Mouse (Mus musculus): ENCODE data around the gene Ifitm3. TPM values are rescaled to one million over a fixed set of nuclear protein-coding genes. Genes with fewer than 3 reads are reported as not detected.

Gene Ifitm3
- polyA plus RNA-seq, 1 experiment from 2014 or later = 246 TPM

DNA sequence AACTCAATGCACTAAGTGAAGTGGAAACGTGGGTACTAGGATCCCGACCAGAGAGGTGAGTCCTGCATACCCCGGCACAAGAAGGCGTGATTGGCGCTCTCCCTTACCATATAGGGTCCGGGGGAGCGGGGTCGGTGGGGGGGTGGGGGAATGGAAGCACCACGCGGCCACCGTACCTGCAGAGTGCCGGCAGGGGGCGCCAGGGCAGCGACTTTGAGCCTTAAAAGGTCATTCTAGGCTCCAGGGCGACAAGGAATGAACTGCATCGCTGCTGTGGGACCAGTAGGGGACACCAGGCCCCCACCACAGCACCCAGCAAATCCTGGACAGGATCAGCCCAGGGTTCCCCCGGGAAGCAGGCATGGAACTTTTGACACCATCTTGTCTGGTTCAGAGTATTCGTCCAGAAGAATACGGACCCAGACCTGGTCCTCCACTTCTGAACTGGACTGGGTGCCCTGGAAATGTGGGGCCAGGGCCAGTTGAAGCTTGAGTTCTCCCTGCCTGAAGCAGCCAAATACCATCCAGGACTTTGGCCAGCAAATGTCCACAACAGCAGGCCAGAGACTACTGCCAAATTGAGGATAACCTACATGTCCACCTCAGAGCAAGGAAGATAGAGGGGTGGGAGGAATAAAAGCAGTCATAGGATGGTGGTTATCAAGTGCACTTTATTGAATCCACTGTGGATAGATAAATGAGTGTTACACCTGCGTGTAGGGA, 1.5 kb downstream of the Ifitm3 start:
- 0 out of 2 replicates have a peak overlapping the region, but pooled peaks have one; percentile 13 for H3K9ac ChIP-seq
- H3K36me3 ChIP-seq = no peaks in the 10 kb centered on the region
- peak overlapping the region; percentile 65 for H3K4me2 ChIP-seq
- WGBS = 6% methylated on average over 20 of the region's 20 CpGs
- no peaks in the 10 kb centered on the region for H3K27me3 ChIP-seq
- H3K4me1 ChIP-seq = peaks cover 29% of the 10 kb centered on the region
- H3K9me3 ChIP-seq = no peaks in the 10 kb centered on the region
- ATAC-seq (ENCODE audit: borderline replicate concordance, extremely low read depth, low FRiP score, low TSS enrichment) = peak; percentile 80
- H3K4me3 ChIP-seq = peak overlapping the region; percentile 28
- peak overlapping the region; percentile 57 for H3K27ac ChIP-seq

DNA sequence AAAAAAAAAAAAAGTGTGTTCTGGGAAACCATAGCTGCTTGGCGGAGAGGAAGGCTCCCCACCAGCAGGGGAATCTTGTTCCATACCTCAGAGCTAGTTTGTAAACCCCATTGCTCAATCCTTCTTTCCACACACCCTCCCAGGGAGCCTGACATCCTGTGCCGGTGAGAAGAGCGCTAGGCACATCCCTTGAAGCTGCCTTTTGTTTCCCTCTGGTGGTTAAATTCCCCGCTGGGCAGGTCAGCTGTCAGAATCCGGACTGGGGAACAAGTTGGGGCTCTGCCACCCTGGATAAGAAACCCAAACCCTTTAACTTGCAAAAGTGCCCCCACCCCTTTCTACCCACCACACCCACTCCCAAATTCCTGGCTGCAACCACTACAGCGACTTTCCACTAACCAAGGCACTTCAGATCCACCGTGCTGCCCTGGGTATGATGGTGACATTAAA, 2.2 kb downstream of the Ifitm3 start:
- Histone ChIP-seq H3K36me3 (no peaks in the 10 kb centered on the region), H3K9me3 (no peaks in the 10 kb centered on the region), H3K27ac (no peak overlapping the region), H3K27me3 (no peaks in the 10 kb centered on the region), H3K4me2 (peak overlapping the region; percentile 65), H3K4me1 (peaks cover 29% of the 10 kb centered on the region), H3K9ac (no peak overlapping the region), H3K4me3 (0 out of 2 replicates have a peak overlapping the region, but pooled peaks have one; percentile 28)
- WGBS = 8% methylated on average over 7 of the region's 7 CpGs
- ATAC-seq (ENCODE audit: borderline replicate concordance, extremely low read depth, low FRiP score, low TSS enrichment) = peak; percentile 37; the same call in 1 of the 2 replicates

DNA sequence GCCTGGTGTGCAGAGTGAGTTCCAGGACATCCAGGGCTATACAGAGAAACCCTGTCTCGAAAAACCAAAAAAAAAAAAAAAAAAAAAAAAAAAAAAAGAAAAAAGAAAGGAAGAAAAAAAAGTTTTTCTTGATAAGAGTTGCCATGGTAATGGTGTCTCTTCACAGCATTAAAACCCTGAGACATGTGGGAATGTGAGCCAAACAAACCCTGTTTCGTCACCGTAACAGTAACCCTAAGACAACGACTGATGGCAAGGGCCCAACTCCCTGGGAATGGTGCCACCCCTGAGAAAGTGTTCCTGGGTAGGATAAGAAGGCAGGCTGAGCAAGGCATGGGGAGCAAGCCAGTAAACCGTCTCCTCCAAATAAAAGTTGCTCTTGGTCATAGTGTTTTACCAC, 3.7 kb downstream of the Ifitm3 start:
- H3K4me2 ChIP-seq = no peak overlapping the region
- peaks cover 29% of the 10 kb centered on the region for H3K4me1 ChIP-seq
- whole genome bisulfite sequencing = 53% methylated on average over 5 of the region's 5 CpGs
- H3K27me3 ChIP-seq = no peaks in the 10 kb centered on the region
- no peak overlapping the region for H3K27ac ChIP-seq
- H3K4me3 ChIP-seq = no peak overlapping the region
- no peaks in the 10 kb centered on the region for H3K36me3 ChIP-seq
- H3K9me3 ChIP-seq = no peaks in the 10 kb centered on the region
- H3K9ac ChIP-seq = no peak overlapping the region
- no peak for ATAC-seq (ENCODE audit: borderline replicate concordance, extremely low read depth, low FRiP score, low TSS enrichment)

- Histone ChIP-seq H3K36me3 (no peaks in the 10 kb centered on the region), H3K27me3 (no peaks in the 10 kb centered on the region), H3K9me3 (no peaks in the 10 kb centered on the region), H3K27ac (no peak overlapping the region), H3K4me2 (no peak overlapping the region), H3K4me3 (no peak overlapping the region), H3K9ac (no peak overlapping the region), H3K4me1 (peaks cover 29% of the 10 kb centered on the region)
- no peak for ATAC-seq (ENCODE audit: borderline replicate concordance, extremely low read depth, low FRiP score, low TSS enrichment)
- WGBS = 87% methylated on average over 6 of the region's 6 CpGs
Observed at GRCm38 (mm10) chr7:141006446-141006845, 4.1 kb downstream of the Ifitm3 start.

DNA sequence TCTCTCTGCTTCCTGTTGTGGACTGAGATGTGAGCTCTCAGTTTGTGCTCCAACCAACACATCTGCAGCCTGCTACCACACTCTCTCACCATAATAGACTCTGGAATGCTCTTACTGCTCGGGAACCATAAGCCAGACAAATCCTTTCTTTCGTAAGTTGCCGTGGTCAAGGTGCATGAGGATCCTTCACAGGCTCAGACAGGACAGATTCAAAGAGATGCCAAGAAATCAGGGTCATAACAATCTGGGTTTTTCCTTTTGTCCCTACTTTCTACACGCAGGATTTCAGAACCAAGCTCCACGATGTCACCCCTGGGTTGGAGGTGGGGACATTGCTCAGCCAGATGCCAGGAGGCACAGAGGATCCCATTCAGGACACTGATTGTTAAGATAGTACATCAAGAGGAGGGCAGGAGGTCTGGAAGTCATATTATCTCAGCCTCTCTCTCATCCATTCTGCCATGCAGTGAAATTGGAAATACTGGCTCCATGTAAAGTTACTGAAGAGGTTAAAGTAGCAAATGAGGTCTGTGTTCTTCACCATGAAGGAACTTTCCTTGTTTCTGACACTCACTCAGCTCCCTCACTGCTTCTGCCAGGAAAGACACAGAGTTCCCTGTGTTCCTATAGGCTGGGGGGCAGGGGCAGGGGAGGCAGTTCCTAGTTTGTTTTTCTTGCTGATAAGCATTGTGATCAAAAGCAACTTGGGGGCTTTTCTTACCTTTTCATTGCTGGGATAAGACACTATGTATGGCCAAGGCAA, 7.1 kb downstream of the Ifitm3 start:
- 73% methylated on average over 5 of the region's 5 CpGs for WGBS
- Histone ChIP-seq H3K9ac (no peak overlapping the region), H3K27me3 (no peaks in the 10 kb centered on the region), H3K27ac (no peak overlapping the region), H3K4me3 (no peak overlapping the region), H3K36me3 (no peaks in the 10 kb centered on the region), H3K9me3 (no peaks in the 10 kb centered on the region), H3K4me2 (no peak overlapping the region), H3K4me1 (peaks cover 3% of the 10 kb centered on the region)
- no peak for ATAC-seq (ENCODE audit: borderline replicate concordance, extremely low read depth, low FRiP score, low TSS enrichment)

DNA sequence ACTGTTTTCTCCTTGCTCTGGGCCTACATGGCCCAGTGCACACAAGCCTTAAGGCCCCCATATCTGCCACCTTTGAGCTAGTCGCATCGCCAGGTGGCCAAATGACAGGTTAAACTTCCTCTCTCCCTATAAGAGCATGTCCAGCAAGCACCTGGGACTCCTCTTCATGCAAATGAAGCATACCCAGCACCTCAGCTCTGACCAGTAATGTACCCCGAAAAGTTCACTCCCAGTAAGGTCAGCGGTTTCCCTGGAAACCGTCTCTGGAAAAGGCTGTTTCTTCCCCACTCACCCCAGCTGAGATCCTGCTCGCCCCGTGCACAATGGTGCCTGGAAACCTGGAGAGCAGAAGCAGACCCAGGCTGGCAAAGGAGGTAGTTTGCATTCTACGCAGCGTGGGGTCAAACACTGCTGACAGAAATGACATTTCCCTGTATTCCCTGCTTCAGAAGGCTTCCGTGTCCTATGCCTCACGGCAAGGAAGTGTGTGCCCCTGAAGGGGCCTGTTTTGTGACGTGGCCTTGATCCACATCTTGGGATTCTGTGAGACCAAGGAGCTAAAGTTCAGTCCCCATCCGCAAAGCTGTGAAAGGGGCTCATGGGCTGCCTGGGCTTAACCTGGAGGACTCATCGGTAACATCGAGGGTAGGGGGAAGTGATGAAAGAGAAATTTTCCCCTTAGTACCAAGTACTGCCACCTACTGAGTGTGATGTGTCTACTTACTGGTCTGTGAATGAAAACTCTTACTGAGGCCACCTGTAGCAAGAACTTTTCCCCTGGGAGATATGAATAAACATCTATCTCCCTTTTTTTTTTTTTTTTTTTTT, 9.5 kb downstream of the Ifitm3 start:
- no peaks in the 10 kb centered on the region for H3K9me3 ChIP-seq
- H3K4me3 ChIP-seq = no peak overlapping the region
- no peaks in the 10 kb centered on the region for H3K27me3 ChIP-seq
- H3K36me3 ChIP-seq = no peaks in the 10 kb centered on the region
- H3K9ac ChIP-seq = no peak overlapping the region
- WGBS = 72% methylated on average over 15 of the region's 15 CpGs
- H3K4me2 ChIP-seq = no peak overlapping the region
- no peak overlapping the region for H3K27ac ChIP-seq
- H3K4me1 ChIP-seq = no peaks in the 10 kb centered on the region
- no peak for ATAC-seq (ENCODE audit: borderline replicate concordance, extremely low read depth, low FRiP score, low TSS enrichment)

- Histone ChIP-seq H3K4me2 (no peak overlapping the region), H3K9ac (no peak overlapping the region), H3K9me3 (no peaks in the 10 kb centered on the region), H3K36me3 (no peaks in the 10 kb centered on the region), H3K4me3 (no peak overlapping the region), H3K4me1 (no peaks in the 10 kb centered on the region), H3K27me3 (no peaks in the 10 kb centered on the region), H3K27ac (no peak overlapping the region)
- ATAC-seq (ENCODE audit: borderline replicate concordance, extremely low read depth, low FRiP score, low TSS enrichment) = no peak
- WGBS = 66% methylated on average over 11 of the region's 11 CpGs
Observed at GRCm38 (mm10) chr7:140998853-140999700, 11.5 kb downstream of the Ifitm3 start.

GRCm38 (mm10) chr7:140997817-140998216, 12.8 kb downstream of the Ifitm3 start:
- no peak overlapping the region for H3K9ac ChIP-seq
- no peaks in the 10 kb centered on the region for H3K36me3 ChIP-seq
- no peak for ATAC-seq (ENCODE audit: borderline replicate concordance, extremely low read depth, low FRiP score, low TSS enrichment)
- no peaks in the 10 kb centered on the region for H3K9me3 ChIP-seq
- 30% methylated on average over 1 of the region's 1 CpGs for WGBS
- H3K4me1 ChIP-seq = no peaks in the 10 kb centered on the region
- no peak overlapping the region for H3K27ac ChIP-seq
- H3K27me3 ChIP-seq = no peaks in the 10 kb centered on the region
- H3K4me2 ChIP-seq = no peak overlapping the region
- no peak overlapping the region for H3K4me3 ChIP-seq

DNA sequence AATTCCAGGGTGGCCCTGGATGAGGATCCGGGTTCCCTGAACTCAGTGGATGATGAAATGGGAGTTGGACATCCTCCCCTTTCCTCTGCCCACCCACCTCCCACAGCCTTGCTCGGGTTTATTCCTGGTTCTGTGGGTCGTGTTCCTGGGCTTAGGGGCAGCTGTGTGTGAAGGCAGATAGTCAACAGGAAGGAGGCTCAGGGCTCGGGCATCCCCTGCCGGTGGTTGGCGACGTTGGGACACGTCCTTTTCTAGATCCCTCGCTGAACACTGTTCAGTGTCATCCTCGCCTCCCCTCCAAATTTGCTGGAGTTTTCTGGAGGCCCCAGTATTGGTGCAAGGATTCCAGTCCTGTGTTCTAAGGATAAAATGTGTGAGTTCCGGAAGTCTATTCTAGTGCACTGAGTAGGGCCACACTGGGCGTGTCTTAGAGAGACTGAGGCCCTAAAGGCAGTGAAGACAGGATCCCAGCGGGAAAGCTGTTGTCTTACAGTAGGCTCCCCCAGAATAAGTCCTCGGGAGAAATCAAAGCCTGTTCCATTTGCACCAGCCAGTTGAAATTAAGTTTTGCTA, 19.4 kb downstream of the Ifitm3 start:
- Histone ChIP-seq H3K4me1 (peaks cover 6% of the 10 kb centered on the region; the same call in 1 of the 2 replicates), H3K36me3 (no peaks in the 10 kb centered on the region), H3K4me2 (no peak overlapping the region), H3K9ac (no peak overlapping the region), H3K9me3 (no peaks in the 10 kb centered on the region), H3K27ac (no peak overlapping the region), H3K27me3 (no peaks in the 10 kb centered on the region), H3K4me3 (no peak overlapping the region)
- ATAC-seq (ENCODE audit: borderline replicate concordance, extremely low read depth, low FRiP score, low TSS enrichment) = no peak
- 79% methylated on average over 14 of the region's 14 CpGs for WGBS

- no peaks in the 10 kb centered on the region for H3K36me3 ChIP-seq
- H3K27me3 ChIP-seq = no peaks in the 10 kb centered on the region
- 46% methylated on average over 5 of the region's 5 CpGs for WGBS
- no peak overlapping the region for H3K4me3 ChIP-seq
- no peak overlapping the region for H3K9ac ChIP-seq
- H3K4me1 ChIP-seq = peaks cover 6% of the 10 kb centered on the region; the same call in 1 of the 2 replicates
- no peak for ATAC-seq (ENCODE audit: borderline replicate concordance, extremely low read depth, low FRiP score, low TSS enrichment)
- H3K9me3 ChIP-seq = no peaks in the 10 kb centered on the region
- H3K27ac ChIP-seq = no peak overlapping the region
- H3K4me2 ChIP-seq = no peak overlapping the region
Observed at GRCm38 (mm10) chr7:140990622-140991021, 19.9 kb downstream of the Ifitm3 start.

GRCm38 (mm10) chr7:140990185-140990584, 20.4 kb downstream of the Ifitm3 start:
- Histone ChIP-seq H3K4me1 (peaks cover 6% of the 10 kb centered on the region; the same call in 1 of the 2 replicates), H3K9ac (no peak overlapping the region), H3K27ac (no peak overlapping the region), H3K4me2 (no peak overlapping the region), H3K36me3 (no peaks in the 10 kb centered on the region), H3K27me3 (no peaks in the 10 kb centered on the region), H3K9me3 (no peaks in the 10 kb centered on the region), H3K4me3 (no peak overlapping the region)
- ATAC-seq (ENCODE audit: borderline replicate concordance, extremely low read depth, low FRiP score, low TSS enrichment) = no peak
- WGBS = 46% methylated on average over 6 of the region's 6 CpGs

Data from lung, embryonic 15.5 days (tissue).